Mouse (Mus musculus) brain, embryonic 18.5 days (tissue): Measurements from ENCODE around the gene Cd3d.
A peak's percentile ranks its signal among the peaks of the same experiment; 100 is the strongest.
"Not testable (repeated sequence)": the region's sequence is repeated elsewhere in the genome, so short reads cannot be mapped to it uniquely, and the experiment has no call there.

Source experiments
- DNase-seq: peaks from one replicate; pipeline ENCODE4 v3.0.0-alpha.2; 2012; ENCODE audit warnings: low read depth, low spot score

Cd3d gene

DNA sequence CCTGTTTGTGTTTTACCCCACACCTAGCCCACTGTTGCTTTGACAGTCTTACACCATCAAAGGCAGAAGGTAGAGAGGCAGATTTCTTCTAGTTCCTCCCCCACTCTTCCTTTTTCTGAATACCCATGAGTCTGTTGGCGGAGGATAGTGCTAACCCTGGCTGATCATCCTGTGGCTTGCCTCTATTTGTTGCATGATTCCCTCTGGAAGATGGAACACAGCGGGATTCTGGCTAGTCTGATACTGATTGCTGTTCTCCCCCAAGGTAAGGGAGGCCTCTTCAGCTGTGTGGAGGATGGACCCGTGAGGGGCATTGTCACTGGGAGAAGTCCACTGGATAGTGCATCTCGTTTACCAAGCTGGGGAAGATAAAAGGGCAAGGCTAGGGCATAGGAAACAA lies at the start of gene Cd3d:
Gene Cd3d, plus strand, starts transcription at position 111 of the 400 bp plus-strand sequence.
- no peak for DNase-seq

GRCm38 (mm10) chr9:44941756-44942155 lies 39.8 kb upstream of the Cd3d start:
- no peak for DNase-seq

DNA sequence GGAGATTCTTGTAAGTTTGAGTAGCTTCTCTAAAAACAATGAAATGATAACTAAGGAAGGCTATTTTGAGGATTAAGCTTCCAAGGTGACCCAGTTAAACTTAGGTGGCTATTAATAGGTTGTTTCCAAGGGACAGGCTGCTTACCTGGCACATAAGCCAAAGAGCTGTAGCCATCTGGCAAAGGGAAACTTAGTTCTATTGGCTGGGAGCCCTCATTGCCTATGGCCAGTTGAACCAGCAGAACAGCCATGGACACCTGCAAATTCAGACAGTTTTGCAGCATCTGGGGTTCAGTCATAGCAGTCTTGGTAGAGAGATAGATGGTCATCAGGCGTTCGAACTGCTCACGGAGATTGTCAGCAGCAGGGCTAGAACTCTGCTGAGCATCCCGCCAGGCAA lies 39.2 kb upstream of the Cd3d start:
- no peak for DNase-seq

GRCm38 (mm10) chr9:44946185-44946695 lies 35.3 kb upstream of the Cd3d start:
- DNase-seq: no peak

DNA sequence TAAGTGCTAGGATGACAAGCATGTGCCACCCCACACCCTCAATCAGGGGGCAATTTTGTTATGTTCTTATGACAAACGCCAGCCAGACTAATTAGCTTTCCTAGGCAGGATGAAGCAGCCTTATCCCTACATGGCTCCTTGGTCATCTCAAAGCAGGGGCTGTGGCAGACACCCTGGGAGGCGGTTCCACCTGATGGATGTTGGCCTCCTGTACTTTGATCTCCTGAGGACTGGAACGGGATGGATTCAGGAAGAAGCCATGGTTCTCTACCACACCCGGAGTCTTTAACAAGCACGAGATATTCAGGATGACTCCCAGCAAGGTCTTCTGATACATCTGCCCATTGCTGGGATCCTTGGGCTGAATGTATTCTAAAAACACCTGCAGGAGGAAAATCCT lies 33.8 kb upstream of the Cd3d start:
- no peak for DNase-seq

DNA sequence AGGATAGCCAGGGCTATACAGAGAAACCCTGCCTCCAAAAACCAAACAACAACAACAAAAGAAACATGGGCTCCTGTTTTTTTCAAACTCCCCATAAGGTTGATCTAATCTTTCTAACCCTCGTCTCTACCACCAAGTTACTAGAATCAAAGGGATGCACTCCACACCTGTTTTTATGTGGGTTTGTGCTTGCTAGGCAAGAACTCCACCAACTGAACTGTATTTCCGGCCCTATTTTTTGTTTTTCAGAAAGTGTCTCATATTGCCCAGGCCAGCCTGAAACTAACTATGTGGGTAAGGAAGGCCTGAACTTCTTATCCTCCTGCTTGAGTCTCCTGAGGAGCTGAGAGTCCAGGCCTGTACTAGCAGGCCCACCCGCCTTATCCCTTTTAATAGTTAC lies 27.2 kb upstream of the Cd3d start:
- DNase-seq: no peak

- peak; percentile 96 for DNase-seq
Observed at GRCm38 (mm10) chr9:44965126-44965832, 16.3 kb upstream of the Cd3d start, which contains the start of gene Ube4a. Gene Ube4a, minus strand, starts transcription at chr9:44965600.

GRCm38 (mm10) chr9:44965833-44966466 lies 15.6 kb upstream of the Cd3d start:
- DNase-seq: no peak

GRCm38 (mm10) chr9:44966815-44967242 lies 14.8 kb upstream of the Cd3d start:
- DNase-seq: no peak

- DNase-seq: not testable (repeated sequence)
Observed at GRCm38 (mm10) chr9:44967763-44968162, 13.8 kb upstream of the Cd3d start.

DNA sequence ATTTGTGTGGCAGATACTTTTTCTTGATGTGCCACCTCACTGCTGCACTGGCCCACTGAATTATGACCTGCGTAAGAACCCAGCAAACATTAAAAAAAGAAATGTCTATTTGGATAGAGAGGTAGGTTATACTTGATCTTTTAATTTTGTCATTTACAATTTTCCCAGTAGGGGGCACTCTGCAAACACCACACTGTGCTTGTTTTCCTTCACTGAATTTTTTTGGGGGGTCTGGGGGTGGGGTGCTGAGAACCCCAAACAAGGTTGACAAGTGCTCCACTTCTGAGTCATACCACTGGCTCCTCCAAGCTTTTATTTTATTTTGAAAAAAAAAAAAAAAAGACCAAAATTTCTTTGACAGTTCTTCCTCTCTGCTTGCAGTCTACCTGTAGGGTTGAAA lies 12.1 kb upstream of the Cd3d start:
- no peak for DNase-seq

DNA sequence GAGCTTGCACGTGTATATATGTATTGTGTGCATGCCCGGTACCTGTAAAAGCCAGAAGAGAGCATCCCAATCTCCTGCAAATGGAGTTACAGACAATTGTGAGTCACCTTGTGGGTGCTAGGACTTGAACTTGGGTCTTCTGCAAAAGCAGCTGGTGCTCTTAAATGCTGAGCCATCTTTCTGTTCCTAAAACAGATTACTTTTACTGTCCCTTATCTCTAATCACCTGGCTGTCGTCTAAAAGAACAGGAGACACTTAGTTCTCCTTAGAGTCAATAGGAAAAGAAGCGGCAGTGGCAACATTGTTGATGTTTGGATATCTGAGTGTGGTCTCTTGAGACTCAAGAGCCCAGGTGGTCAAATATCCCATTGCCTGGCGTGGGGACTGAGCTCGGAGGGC lies 3.8 kb upstream of the Cd3d start:
- no peak for DNase-seq

DNA sequence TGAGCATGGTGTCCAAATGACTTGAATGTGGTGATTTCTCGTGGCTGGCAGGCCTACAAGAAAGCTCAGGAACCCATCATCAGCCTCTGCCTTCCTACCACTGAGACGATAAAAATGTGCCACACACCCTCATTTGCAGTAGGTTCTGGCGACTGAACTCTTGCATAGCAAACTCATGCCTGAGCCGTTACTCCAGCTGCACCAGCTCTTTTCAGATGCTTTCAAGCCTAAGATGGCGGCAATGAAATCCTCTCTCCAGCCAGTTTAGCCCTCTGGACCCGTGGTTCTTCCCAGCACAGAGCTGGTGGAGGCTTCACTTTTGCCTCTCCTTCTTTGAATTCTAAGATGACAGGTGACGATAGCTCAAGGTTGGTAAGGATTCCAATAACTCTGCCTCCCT lies 1.8 kb upstream of the Cd3d start:
- DNase-seq: no peak

GRCm38 (mm10) chr9:44980242-44980641 lies 1.3 kb upstream of the Cd3d start, which contains the start of gene Cd3g:
Gene Cd3g, minus strand, starts transcription at chr9:44980431.
- no peak for DNase-seq

DNA sequence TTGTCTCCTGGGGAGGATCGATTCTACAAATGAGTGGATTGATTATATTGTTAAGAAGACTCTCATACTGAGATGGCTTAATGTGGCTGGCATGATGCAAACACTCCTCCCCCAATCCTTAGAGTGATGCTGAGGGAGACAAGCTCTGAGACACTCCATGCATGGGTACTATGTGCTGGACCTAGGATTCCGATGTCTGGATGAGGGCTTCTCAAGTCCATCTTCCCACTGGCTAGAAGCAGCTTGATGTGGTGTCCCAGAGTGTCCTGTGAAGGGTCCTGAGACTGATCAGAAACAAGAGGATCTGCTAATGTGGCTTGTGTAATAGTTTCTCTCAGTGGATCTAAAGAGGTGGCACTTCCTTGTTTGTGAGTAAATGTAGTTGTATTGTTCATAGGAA lies 482 bp upstream of the Cd3d start:
- no peak for DNase-seq

DNA sequence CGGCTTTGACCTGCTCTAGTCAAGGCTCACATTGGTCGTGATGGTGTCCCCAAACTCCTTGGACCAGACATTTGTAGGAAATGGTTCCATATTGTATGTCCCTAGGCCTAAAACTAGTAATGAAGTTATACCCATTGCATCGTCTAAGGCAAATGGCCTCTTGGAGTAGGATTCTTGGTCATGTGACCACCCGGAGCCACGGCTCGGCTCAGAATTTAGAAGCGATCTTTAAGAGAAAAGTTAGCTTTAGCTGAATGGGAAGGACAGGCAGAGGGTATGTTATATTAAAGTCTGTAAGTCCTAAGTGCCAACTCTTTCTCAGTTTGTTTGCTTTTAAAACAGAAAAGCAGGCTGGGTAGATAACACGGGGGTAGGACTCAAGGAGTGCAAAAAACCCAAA lies 495 bp downstream of the Cd3d start:
- no peak for DNase-seq

DNA sequence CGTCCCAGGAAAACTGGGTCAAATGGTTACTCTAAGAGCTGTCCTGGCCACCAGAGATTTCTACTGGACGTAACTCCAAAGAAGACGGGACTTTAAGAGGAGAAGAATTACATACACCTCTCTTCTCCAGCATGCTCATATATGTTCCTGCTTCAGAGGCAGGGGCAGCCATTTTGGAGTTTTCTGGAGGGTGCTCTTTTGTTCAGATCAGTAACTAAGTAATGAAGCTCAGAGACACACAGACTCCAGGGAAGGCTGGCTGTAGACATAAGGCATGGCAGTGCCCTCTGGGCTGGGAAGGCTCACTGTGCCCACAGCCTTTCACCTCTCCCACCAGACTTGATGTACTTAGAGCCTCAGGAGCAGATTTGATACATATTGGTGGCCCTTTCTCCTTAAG lies 945 bp downstream of the Cd3d start:
- no peak for DNase-seq

GRCm38 (mm10) chr9:44983001-44983400 lies 1.4 kb downstream of the Cd3d start:
- no peak for DNase-seq

- DNase-seq: no peak
Observed at GRCm38 (mm10) chr9:44985721-44986161, 4.2 kb downstream of the Cd3d start.

GRCm38 (mm10) chr9:44986242-44986781 lies 4.7 kb downstream of the Cd3d start:
- no peak for DNase-seq

DNA sequence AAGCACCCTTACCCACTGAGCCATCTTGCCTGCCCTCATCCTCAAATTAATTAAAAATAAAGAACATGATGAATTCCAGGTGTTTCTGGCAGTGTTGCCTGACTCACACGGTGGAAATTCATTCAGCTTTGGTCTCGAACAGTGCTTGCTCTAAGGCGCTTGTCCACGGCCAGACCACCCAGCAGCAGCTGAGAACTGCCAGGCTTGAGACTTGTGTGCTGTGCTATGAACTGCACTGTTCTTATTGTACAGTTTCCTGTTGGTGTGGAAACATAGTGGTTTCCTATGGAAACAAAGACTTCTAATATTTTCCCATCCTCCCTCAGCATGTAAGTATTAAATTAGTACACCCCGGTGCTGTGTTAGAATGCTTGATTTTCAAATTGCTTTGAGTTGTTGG lies 5.4 kb downstream of the Cd3d start:
- DNase-seq: no peak

DNA sequence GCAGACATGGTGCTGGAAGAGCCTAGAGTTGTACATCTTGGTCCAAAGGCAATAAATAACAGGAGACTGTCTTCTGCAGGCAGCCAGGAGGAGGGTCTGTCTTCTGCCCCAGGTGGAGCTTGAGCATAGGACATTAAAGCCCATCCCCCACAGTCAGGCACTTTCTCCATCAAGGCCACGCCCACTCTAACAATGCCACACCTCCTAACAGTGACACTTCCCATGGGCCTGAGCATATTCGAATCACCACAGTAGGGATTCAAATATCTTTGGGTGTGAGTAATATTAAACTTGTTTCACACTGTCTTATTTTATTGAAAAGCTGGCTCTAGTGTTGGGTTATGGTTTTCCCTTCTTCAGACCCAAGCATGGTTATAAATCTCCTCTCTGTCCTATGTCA lies 10.2 kb downstream of the Cd3d start:
- DNase-seq: no peak

GRCm38 (mm10) chr9:44992271-44992670 lies 10.7 kb downstream of the Cd3d start:
- no peak for DNase-seq
